Mouse (Mus musculus): ENCODE measurements around the gene Rsph3b.
"Not testable (repeated sequence)": the region's sequence is repeated elsewhere in the genome, so short reads cannot be mapped to it uniquely, and the experiment has no call there.

DNA sequence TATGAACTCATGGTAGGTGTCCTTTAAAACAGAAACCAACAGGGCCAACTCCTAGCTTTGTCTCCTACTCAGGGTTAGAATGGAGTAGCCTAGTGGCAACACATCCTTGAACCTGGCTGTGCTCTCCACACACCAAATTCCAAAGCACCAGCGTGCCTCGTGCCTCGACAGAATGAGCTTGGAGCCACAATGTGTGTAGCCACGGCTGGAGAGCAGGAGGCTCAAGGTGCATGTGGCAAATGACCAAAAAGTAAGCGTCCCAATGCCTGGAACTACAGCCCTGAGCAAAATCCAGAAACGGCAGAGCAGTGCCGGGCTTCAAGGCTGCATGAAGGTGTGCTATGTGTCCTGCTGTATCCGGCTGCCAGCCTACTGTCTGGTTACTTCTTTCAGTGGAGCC is 22.8 kb upstream of the Rsph3b start:
- TF ChIP-seq CTCF (IDR thresholded peaks at IDR 0.05; ENCODE audit: borderline replicate concordance, extremely low read depth, insufficient read depth, insufficient read length); POLR2A (IDR thresholded peaks at IDR 0.05; ENCODE audit: borderline replicate concordance, extremely low read depth, insufficient read depth, insufficient read length, poor library complexity, severe bottlenecking): not testable (repeated sequence)
